Mouse (Mus musculus): ENCODE measurements around the gene A630076J17Rik.

The A630076J17Rik gene

DNA sequence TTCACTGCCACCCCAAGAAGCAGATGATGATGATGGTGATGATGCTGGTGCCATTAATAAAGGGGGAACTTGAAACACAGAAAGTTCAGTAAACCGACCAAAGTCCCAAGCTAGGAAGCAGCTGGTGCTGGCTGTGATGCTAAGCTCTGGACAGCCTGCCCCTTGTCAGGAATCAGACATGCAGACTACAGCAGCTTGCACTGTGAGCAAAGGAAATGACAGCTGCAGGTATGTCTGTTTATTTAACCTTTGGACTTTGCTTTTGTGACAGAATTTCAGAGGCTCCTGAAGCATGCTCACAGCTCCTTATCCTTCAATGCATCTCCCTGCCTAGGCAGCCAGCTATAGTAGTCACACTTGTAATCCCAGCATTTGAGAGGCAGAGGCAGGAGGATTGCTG, at the start of gene A630076J17Rik:
Gene A630076J17Rik, plus strand, starts transcription at position 88 of the 400 bp plus-strand sequence.
- no peak for DNase-seq (ENCODE audit: low read depth, low spot score)

- no peak for DNase-seq (ENCODE audit: low read depth, low spot score)
Observed at GRCm38 (mm10) chr3:107180860-107181259, 49.6 kb upstream of the A630076J17Rik start.

- DNase-seq (ENCODE audit: low read depth, low spot score), result no peak
Observed at GRCm38 (mm10) chr3:107182756-107183155, 47.7 kb upstream of the A630076J17Rik start, which contains the start of gene Kcna10. Kcna10 (plus strand) TSS chr3:107183056.

- no peak for DNase-seq (ENCODE audit: low read depth, low spot score)
Observed at GRCm38 (mm10) chr3:107183178-107183577, 47.2 kb upstream of the A630076J17Rik start.

- no peak for DNase-seq (ENCODE audit: low read depth, low spot score)
Observed at GRCm38 (mm10) chr3:107185597-107185996, 44.8 kb upstream of the A630076J17Rik start.

DNA sequence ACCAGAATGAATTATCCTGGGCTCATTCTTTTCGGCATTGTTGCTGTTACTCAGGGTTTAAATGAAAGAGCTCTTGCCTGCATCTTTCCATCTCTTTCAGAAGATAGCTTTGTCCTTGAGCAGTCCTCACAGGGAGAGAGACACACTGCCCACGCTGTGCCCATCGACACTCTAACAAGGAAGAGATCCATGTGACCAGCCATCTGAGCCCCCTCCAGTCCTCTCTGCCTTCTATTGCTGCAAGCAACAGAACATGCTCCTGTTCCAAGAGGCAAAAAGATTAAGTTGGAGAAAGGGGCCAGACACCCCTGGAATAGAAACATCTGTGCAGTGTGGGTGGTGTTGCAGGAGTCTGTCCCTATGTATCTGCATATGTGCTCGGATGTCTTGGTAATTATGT, 43.4 kb upstream of the A630076J17Rik start:
- no peak for DNase-seq (ENCODE audit: low read depth, low spot score)

- peak; percentile 30 for DNase-seq (ENCODE audit: low read depth, low spot score)
Observed at GRCm38 (mm10) chr3:107188226-107188899, 42.1 kb upstream of the A630076J17Rik start.

DNA sequence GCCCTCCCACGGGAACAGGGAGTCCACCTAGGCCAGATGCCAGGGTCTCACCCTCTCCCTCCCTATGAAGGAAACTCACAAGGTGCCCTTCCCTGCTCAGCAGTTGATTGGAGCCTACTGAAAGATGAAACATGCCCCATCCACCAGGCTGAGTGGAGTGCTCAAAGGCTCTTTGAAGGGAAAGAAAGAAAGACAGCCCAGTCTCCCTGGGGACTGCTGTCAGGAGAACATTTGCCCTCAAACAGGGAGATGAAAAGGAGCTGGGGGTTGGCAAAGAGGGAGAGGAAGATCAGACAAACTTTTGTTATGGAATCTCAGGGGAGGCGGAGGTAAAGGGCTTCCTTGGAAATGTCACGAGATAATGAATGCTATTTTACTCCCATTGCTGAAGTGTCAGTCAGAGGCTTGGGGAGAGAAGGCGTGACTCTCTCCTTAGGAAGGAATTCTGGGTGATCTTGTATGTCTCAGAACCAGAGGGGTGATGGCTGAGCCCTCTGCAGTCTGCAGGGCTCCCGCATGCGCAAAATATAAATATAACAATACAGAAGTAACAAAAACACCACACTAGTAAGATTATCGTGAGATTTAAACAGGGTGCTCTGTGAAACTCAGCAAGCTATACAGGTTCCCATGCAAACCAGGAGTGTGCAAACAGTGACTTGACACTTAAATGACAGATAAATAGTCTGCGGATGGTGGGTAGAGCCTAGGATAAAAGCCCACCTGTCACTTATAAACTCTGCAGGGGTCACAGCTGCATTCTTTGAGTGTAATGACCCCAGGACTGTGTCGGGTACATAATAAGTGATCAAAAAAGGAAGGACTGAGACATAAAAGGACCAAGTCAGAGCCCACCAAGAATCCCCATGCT, 28.9 kb upstream of the A630076J17Rik start:
- DNase-seq (ENCODE audit: low read depth, low spot score), result peak; percentile 82

DNA sequence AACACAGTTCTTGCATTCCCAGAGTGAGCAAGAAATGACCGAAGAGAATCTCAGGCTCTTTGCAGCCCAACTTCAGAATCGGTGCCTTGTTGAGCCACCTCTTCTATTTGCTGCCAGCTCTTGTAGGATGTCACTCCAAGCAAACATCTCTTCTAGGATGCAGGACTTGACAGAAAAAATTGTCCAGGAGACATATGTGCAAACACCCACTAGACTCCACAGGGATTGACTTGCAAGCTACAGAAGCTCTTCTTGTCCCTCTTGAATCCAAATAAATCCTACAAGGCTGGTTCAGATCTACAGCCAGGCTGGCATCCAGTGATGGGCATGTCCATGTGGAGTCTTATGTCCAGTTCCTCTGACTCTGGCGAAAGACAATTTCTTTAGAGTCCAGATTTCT, 26.0 kb upstream of the A630076J17Rik start:
- no peak for DNase-seq (ENCODE audit: low read depth, low spot score)

DNA sequence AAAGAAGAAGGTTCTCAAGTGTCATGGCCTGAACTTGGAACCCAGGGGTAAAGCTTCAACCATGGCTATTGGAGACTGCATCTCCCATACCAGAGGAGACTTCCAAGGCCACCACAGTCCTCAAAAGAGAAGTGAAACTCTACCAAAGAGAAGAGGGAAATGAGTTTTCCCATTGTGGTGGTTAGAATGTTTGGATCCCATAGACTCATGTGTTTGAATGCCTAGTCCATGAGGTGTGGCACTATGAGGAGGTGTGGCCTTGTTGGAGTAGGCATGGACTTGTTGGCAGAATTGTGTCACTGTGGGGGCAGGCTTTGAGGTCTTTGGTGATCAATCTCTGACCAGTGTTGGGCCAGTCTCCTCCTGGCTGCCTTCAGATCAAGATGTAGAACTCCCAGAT, 25.2 kb upstream of the A630076J17Rik start:
- no peak for DNase-seq (ENCODE audit: low read depth, low spot score)

DNA sequence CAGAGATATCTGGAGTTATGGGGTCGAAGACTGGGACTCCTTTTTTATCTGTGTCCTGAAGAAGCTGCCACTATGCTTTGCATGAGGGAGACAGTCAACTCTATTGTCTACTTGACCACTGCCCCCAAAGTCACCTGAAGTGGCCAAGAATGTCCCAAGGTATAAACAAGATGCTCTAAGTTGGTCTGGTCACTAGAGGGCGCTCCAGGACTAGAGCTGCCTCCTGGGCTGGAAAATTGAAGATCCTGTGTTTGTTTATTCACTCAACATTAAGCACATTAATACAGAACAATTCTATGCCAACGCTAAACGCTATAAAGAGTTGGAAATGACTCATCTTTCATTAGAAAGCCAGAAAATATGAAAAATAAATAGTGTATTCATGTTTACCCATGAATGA, 24.4 kb upstream of the A630076J17Rik start:
- peak; percentile 75 for DNase-seq (ENCODE audit: low read depth, low spot score)

DNA sequence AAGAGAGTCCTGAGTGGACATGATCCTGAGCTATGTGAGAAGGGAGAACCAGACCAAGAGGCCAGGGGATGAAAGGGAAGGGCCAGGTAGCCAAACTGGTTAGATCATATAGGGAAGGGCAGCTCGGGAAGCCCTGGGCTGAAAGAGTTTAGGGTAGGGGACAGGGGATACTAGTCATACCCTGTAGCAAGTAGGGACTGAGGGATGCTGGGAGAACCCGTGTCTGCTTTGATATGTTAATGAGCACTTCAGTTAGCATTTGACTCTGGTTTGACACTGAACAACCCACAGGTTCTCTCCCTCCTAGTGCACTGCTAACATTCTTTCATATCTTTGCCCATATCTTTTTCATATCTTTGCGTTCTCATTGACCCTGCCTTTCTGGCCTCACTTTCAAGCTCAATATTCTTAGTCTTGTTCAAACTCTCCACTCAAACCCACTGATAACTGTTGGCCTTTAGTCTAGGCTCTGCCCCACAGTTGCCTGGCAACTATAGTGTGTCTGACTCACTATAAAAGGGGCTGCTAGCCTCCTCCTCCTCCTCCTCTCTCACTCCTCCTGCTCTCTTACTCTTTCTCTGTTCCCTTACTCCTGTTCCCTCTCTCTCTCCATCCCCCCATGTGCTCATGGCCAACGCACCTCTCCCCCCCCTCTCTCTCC, 23.8 kb upstream of the A630076J17Rik start:
- DNase-seq (ENCODE audit: low read depth, low spot score), result peak; percentile 33

GRCm38 (mm10) chr3:107207625-107208253, 22.7 kb upstream of the A630076J17Rik start:
- no peak for DNase-seq (ENCODE audit: low read depth, low spot score)

DNA sequence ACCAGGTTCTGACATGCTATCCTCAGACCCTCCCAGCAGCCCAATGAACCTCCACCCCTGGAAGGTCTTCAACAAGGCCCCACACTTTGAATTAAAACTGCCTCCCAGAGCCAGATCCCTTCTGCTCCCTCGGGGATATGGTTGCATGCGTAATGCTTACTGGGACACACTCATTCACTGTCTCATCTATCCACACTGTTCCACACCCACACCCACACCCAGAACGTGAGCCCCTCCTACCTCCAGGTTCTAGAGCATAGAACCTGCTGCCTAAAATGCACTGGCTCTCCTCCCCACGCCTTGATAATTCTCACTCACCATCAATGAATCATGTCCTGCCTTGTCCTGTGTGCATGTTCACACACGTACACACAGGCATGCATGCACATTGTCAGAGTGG, 15.8 kb upstream of the A630076J17Rik start:
- DNase-seq (ENCODE audit: low read depth, low spot score), result no peak

- DNase-seq (ENCODE audit: low read depth, low spot score), result no peak
Observed at GRCm38 (mm10) chr3:107216400-107217100, 13.9 kb upstream of the A630076J17Rik start.

DNA sequence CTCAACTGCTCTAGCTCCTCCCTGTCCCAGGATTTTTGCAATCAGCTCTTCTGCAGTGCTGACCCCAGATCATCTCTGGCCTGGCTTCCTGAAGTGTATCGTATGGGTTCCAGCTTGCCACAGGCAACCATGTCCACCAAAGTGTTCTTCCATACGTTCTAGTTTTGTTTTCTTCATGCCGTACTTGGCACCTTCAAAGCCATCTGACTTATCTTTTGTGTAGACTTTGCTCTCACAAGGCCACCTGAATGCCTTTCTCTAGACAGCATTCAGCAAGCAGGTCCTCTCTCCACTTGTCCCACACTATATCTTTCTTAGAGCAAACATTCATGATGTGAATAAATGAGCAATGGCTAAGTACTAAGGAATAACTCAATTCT, 13.3 kb upstream of the A630076J17Rik start:
- no peak for DNase-seq (ENCODE audit: low read depth, low spot score)

DNA sequence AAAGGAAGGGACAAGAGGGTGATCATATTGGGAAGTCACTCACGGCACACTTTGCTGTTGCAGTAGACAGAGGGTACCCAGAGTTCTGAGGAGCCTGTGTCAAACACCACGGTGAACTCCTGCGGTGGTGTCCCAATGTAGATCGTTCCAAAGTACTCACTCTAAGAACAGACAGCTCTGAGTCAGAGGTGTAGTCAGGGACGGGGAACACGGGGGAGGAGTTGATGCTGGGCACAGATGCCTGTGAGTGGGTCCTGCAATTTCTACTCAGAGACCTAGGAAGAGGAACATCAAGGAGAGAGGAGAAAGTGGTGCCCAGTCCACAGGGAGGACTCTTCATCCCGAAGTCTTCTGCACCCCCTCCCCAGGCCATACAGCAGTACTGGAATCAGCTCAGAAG, 11.8 kb upstream of the A630076J17Rik start:
- no peak for DNase-seq (ENCODE audit: low read depth, low spot score)

DNA sequence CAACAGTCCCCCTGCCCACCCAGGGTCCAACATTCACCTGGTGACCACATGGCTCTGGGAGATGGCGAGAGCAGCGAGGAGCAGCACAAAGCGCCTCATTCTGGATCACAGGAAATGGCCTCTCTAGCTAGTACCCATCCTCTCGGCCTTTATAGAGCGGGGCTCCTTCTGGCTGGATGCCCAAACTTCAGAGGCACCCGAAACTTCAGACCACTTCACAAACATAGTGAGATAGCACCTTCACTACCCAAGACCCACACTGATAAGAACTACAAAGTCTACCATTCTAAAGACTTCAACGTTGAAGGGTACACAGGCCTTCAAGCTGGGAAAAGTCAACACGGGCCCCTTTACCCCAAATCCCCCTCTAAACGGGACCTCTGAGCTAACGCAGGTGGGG, 8.8 kb upstream of the A630076J17Rik start, which contains the start of gene Cym:
Gene Cym, minus strand, starts transcription at position 125 of the 400 bp plus-strand sequence.
- no peak for DNase-seq (ENCODE audit: low read depth, low spot score)

DNA sequence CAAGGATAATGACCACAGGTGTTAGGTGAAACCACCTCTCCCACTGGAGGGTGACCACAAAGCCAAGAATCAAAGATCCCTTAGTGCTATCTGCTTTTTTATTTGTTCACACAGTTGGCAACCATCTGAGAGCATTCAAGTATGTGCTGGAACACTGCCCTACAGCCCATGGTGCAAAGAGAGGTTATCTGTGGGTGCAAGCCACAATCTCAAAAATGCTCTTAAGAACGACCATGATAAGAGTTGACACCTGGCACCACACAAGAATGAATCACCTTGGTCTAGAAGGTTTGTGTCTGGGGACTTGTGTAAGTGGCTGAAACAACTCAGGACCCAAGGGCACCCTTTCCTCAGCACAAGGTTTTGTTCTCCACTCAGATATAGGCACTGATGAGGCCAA, 7.2 kb upstream of the A630076J17Rik start:
- no peak for DNase-seq (ENCODE audit: low read depth, low spot score)

DNA sequence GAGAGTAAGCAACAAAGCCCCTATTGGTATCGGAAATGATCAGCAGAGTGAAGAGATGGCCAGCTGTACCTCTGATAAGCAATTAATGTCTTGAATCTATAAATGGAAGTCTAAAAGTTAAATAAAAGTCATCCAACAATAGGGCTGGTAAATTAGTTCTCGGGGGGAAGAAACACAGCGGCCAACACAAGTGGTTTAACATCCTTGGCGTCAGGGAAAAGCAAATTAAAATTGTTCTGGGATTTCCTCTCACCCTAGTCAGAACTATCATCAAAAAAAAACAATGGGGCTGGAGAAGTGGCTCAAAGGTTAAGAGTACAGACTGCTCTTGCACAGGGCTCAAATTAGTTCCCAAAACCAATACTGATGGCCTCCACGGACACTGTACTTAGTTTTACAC, 4.6 kb upstream of the A630076J17Rik start:
- DNase-seq (ENCODE audit: low read depth, low spot score), result no peak

GRCm38 (mm10) chr3:107229221-107229620, 1.2 kb upstream of the A630076J17Rik start:
- DNase-seq (ENCODE audit: low read depth, low spot score), result no peak

All from ZHBTc4 (cell line).